Mouse (Mus musculus): Measurements from ENCODE around the gene Gm20738. TPM values are rescaled to one million over a fixed set of nuclear protein-coding genes. Genes with fewer than 3 reads are reported as not detected.
"Not testable (repeated sequence)": the region's sequence is repeated elsewhere in the genome, so short reads cannot be mapped to it uniquely, and the experiment has no call there.

Gene Gm20738
- polyA plus RNA-seq (2015; fragmentation: Nextera tagmentation; extraction: Ambion mirVana): not detected in 2 replicates

- H3K4me3 ChIP-seq (replicated peaks); H3K4me2 ChIP-seq; H3K27me3 ChIP-seq (replicated peaks); H3K36me3 ChIP-seq; H3K9me3 ChIP-seq (replicated peaks); H3K4me1 ChIP-seq; ATAC-seq (ENCODE audit: low FRiP score); H3K27ac ChIP-seq (replicated peaks); H3K9ac ChIP-seq (replicated peaks): not testable (repeated sequence)
- WGBS: 51% methylated on average over 3 of the region's 4 CpGs
Observed at GRCm38 (mm10) chrY:37957511-37957910, at the start of gene Gm20738. Gm20738 (plus strand) TSS chrY:37957811.
